Mouse (Mus musculus) cortical plate, adult 2 months (tissue): Measurements from ENCODE around the gene Tmsb15a. TPM values are rescaled to one million over a fixed set of nuclear protein-coding genes. Genes with fewer than 3 reads are reported as not detected.

Experiments
- H3K27ac ChIP-seq: fragments of 200-500 bp; 2 replicates; pipeline ENCODE4 v1.5.1; 2012; ENCODE audit warnings: low read length, control low read depth, inconsistent platforms; ENCODE audit not compliant: insufficient read depth
- H3K4me1 ChIP-seq: fragments of 200-500 bp; 2 replicates; pipeline ENCODE4 v1.6.1; 2011; ENCODE audit warnings: low read length; ENCODE audit not compliant: control insufficient read depth, insufficient read depth
- H3K4me3 ChIP-seq: fragments of 200-500 bp; 2 replicates; pipeline ENCODE4 v1.5.1; 2011; ENCODE audit warnings: mild to moderate bottlenecking, low read length, control low read depth; ENCODE audit not compliant: insufficient read depth
- CTCF ChIP-seq: fragments of 200-500 bp; IDR thresholded peaks from 2 replicates; pipeline ENCODE4 v1.5.1; 2011; ENCODE audit warnings: mild to moderate bottlenecking, control low read depth, low read length; ENCODE audit not compliant: insufficient read depth; ENCODE audit errors: extremely low read depth
- POLR2A ChIP-seq: fragments of 200-500 bp; IDR thresholded peaks from 2 replicates; pipeline ENCODE4 v1.6.1; 2011; ENCODE audit warnings: mild to moderate bottlenecking, low read length, control low read depth; ENCODE audit not compliant: insufficient read depth; ENCODE audit errors: extremely low read depth
- polyA plus RNA-seq: library from polyadenylated mRNA; depleted of rRNA; stranded (reverse); fragments of >200 nt; gene quantifications from 2 replicates; pipeline ENCODE4 v1.2.3, GENCODE M21; 2012; rRNA removed

Gene Tmsb15a
- polyA plus RNA-seq, 1 experiment, result not detected

GRCm38 (mm10) chrX:135712845-135713244 is 12.2 kb downstream of the Tmsb15a start:
- H3K4me1 ChIP-seq, result no peaks in the 10 kb centered on the region
- H3K27ac ChIP-seq, result no peak overlapping the region
- H3K4me3 ChIP-seq, result no peak overlapping the region
- no peak for TF ChIP-seq POLR2A
- TF ChIP-seq CTCF, result no peak

- TF ChIP-seq CTCF (no peak), POLR2A (no peak)
- no peak overlapping the region for H3K27ac ChIP-seq
- H3K4me1 ChIP-seq, result no peaks in the 10 kb centered on the region
- H3K4me3 ChIP-seq, result no peak overlapping the region
These were observed 20.7 kb downstream of the Tmsb15a start for GRCm38 (mm10) chrX:135704349-135704748.

GRCm38 (mm10) chrX:135703111-135703510 is 21.9 kb downstream of the Tmsb15a start:
- Histone ChIP-seq H3K4me3 (no peak overlapping the region), H3K27ac (no peak overlapping the region), H3K4me1 (no peaks in the 10 kb centered on the region)
- TF ChIP-seq POLR2A, result no peak
- no peak for TF ChIP-seq CTCF

- TF ChIP-seq CTCF (no peak), POLR2A (no peak)
- Histone ChIP-seq H3K27ac (no peak within 1 kb of the TSS), H3K4me1 (no peaks in the 10 kb centered on the region), H3K4me3 (no peak within 1 kb of the TSS)
These were observed 31.4 kb downstream of the Tmsb15a start, which contains the start of gene Tcp11x2 for GRCm38 (mm10) chrX:135693633-135694032. Tcp11x2 (minus strand) TSS chrX:135693790.

- Histone ChIP-seq H3K4me1 (no peaks in the 10 kb centered on the region), H3K4me3 (no peak overlapping the region), H3K27ac (no peak overlapping the region)
- TF ChIP-seq POLR2A, result no peak
- no peak for TF ChIP-seq CTCF
These were observed 37.3 kb downstream of the Tmsb15a start for GRCm38 (mm10) chrX:135687802-135688201.

GRCm38 (mm10) chrX:135681858-135682257 is 43.2 kb downstream of the Tmsb15a start:
- Histone ChIP-seq H3K4me3 (no peak overlapping the region), H3K4me1 (no peaks in the 10 kb centered on the region), H3K27ac (no peak overlapping the region)
- no peak for TF ChIP-seq POLR2A
- TF ChIP-seq CTCF, result no peak

Other genes starting within 250 kb of the Tmsb15a start
- gene AV320801, start 230.7 kb downstream of the Tmsb15a start, polyA plus RNA-seq, result 0.02 TPM in 1 of 2 replicates, not detected in the other
- 4.3 and 6.4 TPM in 2 replicates for gene Nxf7, start 126.5 kb downstream of the Tmsb15a start, polyA plus RNA-seq
- gene Prame, start 97.6 kb downstream of the Tmsb15a start, polyA plus RNA-seq, result not detected in 2 replicates
- gene Tcp11x2, start 31.5 kb downstream of the Tmsb15a start, polyA plus RNA-seq, result not detected in 2 replicates
- gene Armcx5, start 17.5 kb upstream of the Tmsb15a start, polyA plus RNA-seq, result 20.8 and 23.2 TPM in 2 replicates
- gene Gprasp1, start 17.5 kb upstream of the Tmsb15a start, polyA plus RNA-seq, result 181 and 198 TPM in 2 replicates
- 41.7 and 42.0 TPM in 2 replicates for gene Bhlhb9, start 72.3 kb upstream of the Tmsb15a start, polyA plus RNA-seq
- 91.8 and 112 TPM in 2 replicates for gene Gprasp2, start 113.8 kb upstream of the Tmsb15a start, polyA plus RNA-seq